Mouse (Mus musculus) midbrain, postnatal 0 days (tissue): ENCODE measurements around the gene Dennd1a. TPM values are rescaled to one million over a fixed set of nuclear protein-coding genes. Genes with fewer than 3 reads are reported as not detected.

Experiments
- ATAC-seq: fragments of 200-750 bp; cut with Nextera tagmentation; 2 replicates; pipeline ENCODE4 v1.8.0; 2017; ENCODE audit warnings: moderate number of reproducible peaks, mild to moderate bottlenecking, moderate TSS enrichment, moderate library complexity; ENCODE audit not compliant: low FRiP score
- DNase-seq: peaks from one replicate; pipeline ENCODE4 v3.0.0-alpha.2; 2015; ENCODE audit warnings: low spot score
- H3K27ac ChIP-seq: fragments of 300-500 bp; sonication (generic); 2 replicates; pipeline ENCODE4 v1.5.1; 2014; ENCODE audit warnings: low read depth, mild to moderate bottlenecking, low read length, mixed read lengths
- H3K27me3 ChIP-seq: fragments of 300-500 bp; sonication (generic); 2 replicates; pipeline ENCODE4 v1.6.1; 2014; ENCODE audit warnings: low read length, control low read depth, mixed read lengths; ENCODE audit not compliant: insufficient read depth
- H3K36me3 ChIP-seq: fragments of 300-500 bp; sonication (generic); 2 replicates; pipeline ENCODE4 v1.6.1; 2014; ENCODE audit warnings: low read length, control low read depth, mixed read lengths; ENCODE audit not compliant: insufficient read depth
- H3K4me1 ChIP-seq: fragments of 300-500 bp; sonication (generic); 2 replicates; pipeline ENCODE4 v1.6.1; 2014; ENCODE audit warnings: mild to moderate bottlenecking, control low read depth, antibody characterized with exemption, low read length, mixed read lengths; ENCODE audit not compliant: insufficient read depth
- H3K4me2 ChIP-seq: fragments of 300-500 bp; sonication (generic); 2 replicates; pipeline ENCODE4 v1.6.1; 2014; ENCODE audit warnings: low read depth, mild to moderate bottlenecking, low read length, mixed read lengths; ENCODE audit not compliant: poor library complexity, severe bottlenecking
- H3K4me3 ChIP-seq: fragments of 300-500 bp; sonication (generic); 2 replicates; pipeline ENCODE4 v1.5.1; 2014; ENCODE audit warnings: low read depth, mild to moderate bottlenecking, low read length, moderate library complexity
- H3K9ac ChIP-seq: fragments of 300-500 bp; sonication (generic); replicated peaks from 2 replicates; pipeline ENCODE4 v1.6.1; 2014; ENCODE audit warnings: mild to moderate bottlenecking, low read length, moderate library complexity, mixed read lengths; ENCODE audit not compliant: poor library complexity, severe bottlenecking
- H3K9me3 ChIP-seq: fragments of 300-500 bp; sonication (generic); 2 replicates; pipeline ENCODE4 v1.6.1; 2016; ENCODE audit warnings: low read length, control low read depth
- CTCF ChIP-seq: IDR thresholded peaks from 2 replicates; pipeline ENCODE4 v1.5.1; 2016; ENCODE audit warnings: antibody characterized with exemption, mild to moderate bottlenecking
- WGBS: fragments of 180-500 bp; shearing (Covaris S2); extraction: QIAGEN DNeasy Blood & Tissue Kit; methylation state at CpG from one replicate; pipeline ENCODE4 v1.1.7; 2014; 5-methylcytosine and 5-hydroxymethylcytosine counted together
- polyA plus RNA-seq: library from polyadenylated mRNA; unstranded; fragments of >200 nt; fragmentation: Nextera tagmentation; extraction: Ambion mirVana; gene quantifications from 2 replicates; pipeline ENCODE4 v1.2.1, GENCODE M21; 2015
- total RNA-seq: library from RNA; depleted of rRNA; stranded (reverse); fragments of >200 nt; gene quantifications from 2 replicates; pipeline ENCODE4 v1.2.3, GENCODE M21; 2014

Dennd1a gene
- total and polyA plus RNA-seq, 2 experiments from 2014 or later = 15.9 to 51.1 TPM

DNA sequence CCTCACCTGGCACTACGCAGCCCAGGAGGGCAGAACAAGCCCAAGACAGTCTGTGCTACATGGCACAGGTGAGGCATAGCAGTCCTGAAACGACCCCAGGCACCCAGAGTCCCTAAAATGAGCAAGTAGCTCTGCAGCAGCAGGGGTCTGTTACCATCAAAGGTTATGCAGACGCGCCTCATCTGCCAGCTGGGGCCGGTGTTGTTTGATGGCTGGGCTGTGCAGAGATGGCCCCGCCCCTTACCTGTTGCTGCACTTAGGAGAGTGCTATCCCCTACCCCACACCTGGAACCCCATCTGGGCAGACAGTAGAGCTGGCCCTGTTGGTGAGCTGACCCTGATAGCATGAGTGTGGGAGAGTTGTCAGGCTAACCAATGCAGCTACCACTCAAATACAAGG, 526.6 kb downstream of the Dennd1a start:
- H3K36me3 ChIP-seq = no peaks in the 10 kb centered on the region
- H3K4me2 ChIP-seq = no peak overlapping the region
- no peak overlapping the region for H3K4me3 ChIP-seq
- 0 out of 2 replicates have a peak, but pooled peaks cover 4% of the 10 kb centered on the region for H3K4me1 ChIP-seq
- ATAC-seq (no peak), DNase-seq (no peak)
- no peak overlapping the region for H3K27ac ChIP-seq
- H3K9ac ChIP-seq = no peak overlapping the region
- no peaks in the 10 kb centered on the region for H3K27me3 ChIP-seq
- H3K9me3 ChIP-seq = no peaks in the 10 kb centered on the region
- 44% methylated on average over 6 of the region's 6 CpGs for WGBS
- TF ChIP-seq CTCF = no peak

DNA sequence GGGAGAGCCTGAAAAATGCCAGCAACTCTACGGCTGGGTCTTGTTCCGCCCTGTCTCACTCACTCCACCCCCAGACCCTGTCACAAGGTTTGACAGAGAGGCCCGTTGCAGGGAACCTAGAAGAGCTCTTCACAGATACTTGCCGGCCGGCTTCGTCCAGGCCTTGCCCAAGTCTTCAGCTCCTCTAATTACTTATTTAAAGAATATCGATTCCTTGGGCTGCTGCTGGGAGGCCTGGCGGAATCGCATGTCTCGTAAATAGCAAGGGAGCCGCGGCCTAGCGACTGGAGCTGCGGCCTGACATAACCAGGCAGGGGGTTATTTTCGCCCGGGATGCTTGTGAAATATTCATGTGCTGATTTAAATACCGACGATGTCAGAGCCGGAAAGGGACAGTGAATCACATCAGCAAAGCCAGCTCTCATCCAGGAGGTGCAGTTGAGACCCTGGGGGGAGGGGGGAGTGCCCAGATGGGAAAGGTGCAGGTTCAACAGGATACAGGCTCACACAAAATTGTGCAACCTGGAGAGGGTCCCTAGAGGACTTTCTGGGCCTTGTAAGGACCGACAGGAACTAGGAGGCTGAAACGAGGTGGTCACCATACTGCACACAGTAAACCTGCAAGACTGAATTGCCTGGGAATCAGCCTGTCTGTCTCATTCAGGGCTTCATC, 528.7 kb downstream of the Dennd1a start:
- Histone ChIP-seq H3K27me3 (no peaks in the 10 kb centered on the region), H3K4me1 (no peaks in the 10 kb centered on the region), H3K4me3 (no peak overlapping the region), H3K36me3 (no peaks in the 10 kb centered on the region), H3K9me3 (no peaks in the 10 kb centered on the region), H3K27ac (no peak overlapping the region), H3K9ac (0 out of 2 replicates have a peak overlapping the region, but pooled peaks have one; percentile 19), H3K4me2 (no peak overlapping the region)
- 14% methylated on average over 21 of the region's 21 CpGs for WGBS
- ATAC-seq (no peak; the same call in 1 of the 2 replicates), DNase-seq (no peak)
- TF ChIP-seq CTCF = no peak

DNA sequence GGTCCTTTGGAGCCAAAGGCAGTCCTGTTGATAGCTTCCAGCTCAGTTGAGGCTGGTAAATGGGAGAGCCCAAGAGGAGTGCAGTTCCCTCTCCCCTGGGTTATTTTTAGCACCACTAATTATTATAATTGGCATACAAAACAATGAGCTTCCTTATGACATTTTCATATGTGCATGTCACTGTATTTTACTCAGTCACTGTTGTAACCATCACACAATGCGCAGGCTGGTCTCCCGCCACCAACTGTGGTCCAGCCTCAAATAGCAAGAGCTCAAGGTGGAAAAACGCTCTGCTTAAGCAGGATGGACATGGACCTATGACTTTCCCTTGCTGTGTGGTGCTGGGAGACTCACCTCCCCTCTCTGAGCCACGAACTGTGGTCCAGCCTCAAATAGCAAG, 529.4 kb downstream of the Dennd1a start:
- no peak overlapping the region for H3K4me2 ChIP-seq
- no peaks in the 10 kb centered on the region for H3K36me3 ChIP-seq
- 0 out of 2 replicates have a peak overlapping the region, but pooled peaks have one; percentile 19 for H3K9ac ChIP-seq
- H3K27ac ChIP-seq = no peak overlapping the region
- no peak overlapping the region for H3K4me3 ChIP-seq
- no peak for TF ChIP-seq CTCF
- 83% methylated on average over 4 of the region's 4 CpGs for WGBS
- no peaks in the 10 kb centered on the region for H3K27me3 ChIP-seq
- no peaks in the 10 kb centered on the region for H3K9me3 ChIP-seq
- no peak for DNase-seq
- no peak for ATAC-seq
- H3K4me1 ChIP-seq = no peaks in the 10 kb centered on the region

DNA sequence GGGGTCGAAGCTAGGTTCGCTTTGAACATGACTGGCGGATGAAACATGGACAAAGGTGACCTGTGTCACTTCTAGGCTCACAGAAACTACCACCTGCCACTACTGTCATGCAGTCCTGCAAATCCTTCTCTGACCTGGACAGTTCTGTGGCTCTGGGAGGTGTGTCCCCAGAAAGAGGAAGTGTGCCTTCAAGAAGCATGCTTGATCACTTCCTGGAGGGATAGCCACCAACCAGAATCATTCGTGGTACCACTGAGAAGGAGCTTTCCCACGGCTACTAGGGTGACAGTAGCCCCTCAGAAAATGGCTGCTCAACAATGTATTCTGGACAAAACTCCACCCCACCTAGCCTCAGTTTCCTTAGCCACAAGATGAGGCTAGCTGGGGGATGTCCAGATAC, 530.2 kb downstream of the Dennd1a start:
- no peak for DNase-seq
- WGBS = 92% methylated on average over 5 of the region's 5 CpGs
- Histone ChIP-seq H3K27ac (no peak overlapping the region), H3K4me3 (no peak overlapping the region), H3K36me3 (no peaks in the 10 kb centered on the region), H3K9me3 (no peaks in the 10 kb centered on the region), H3K27me3 (no peaks in the 10 kb centered on the region), H3K9ac (no peak overlapping the region), H3K4me2 (no peak overlapping the region), H3K4me1 (no peaks in the 10 kb centered on the region)
- no peak for TF ChIP-seq CTCF
- no peak for ATAC-seq

DNA sequence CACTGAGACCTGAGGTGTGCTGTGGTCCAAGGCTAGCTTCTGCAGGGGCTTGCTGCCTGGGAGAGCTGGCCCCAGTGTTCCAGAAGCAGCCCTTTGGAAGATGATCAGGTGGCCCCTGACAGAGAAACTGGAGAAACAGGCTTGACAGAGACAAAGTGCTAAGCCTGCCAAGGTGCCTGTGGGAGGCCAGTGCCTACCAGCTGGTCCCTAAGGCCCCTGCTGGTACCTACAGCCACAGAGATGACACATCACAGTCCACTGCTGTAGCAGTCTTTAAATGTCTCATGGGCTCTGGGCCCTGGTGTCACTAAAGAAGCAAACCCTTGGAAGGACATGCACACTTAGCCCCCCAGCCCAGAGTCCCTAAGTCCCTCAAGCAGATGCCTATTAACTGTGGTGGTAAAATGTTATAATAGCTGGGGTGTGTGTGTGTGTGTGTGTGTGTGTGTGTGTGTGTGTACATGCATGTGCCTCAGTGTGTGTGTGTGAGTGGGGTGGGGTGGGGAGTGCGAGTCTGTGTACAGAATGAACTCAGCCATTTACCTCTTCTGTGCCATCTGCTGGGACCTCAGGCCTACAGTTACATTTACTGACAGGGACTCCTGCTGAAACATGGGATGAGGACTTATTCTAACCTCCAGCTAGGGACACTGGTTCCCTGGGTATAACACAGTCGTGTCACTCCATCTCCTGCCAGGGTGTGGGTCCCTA, 530.8 kb downstream of the Dennd1a start:
- Histone ChIP-seq H3K9ac (no peak overlapping the region), H3K27me3 (no peaks in the 10 kb centered on the region), H3K4me1 (no peaks in the 10 kb centered on the region), H3K36me3 (no peaks in the 10 kb centered on the region), H3K27ac (no peak overlapping the region), H3K4me2 (no peak overlapping the region), H3K4me3 (no peak overlapping the region), H3K9me3 (no peaks in the 10 kb centered on the region)
- ATAC-seq (no peak), DNase-seq (peak; percentile 45)
- no peak for TF ChIP-seq CTCF
- 71% methylated on average over 2 of the region's 2 CpGs for WGBS

DNA sequence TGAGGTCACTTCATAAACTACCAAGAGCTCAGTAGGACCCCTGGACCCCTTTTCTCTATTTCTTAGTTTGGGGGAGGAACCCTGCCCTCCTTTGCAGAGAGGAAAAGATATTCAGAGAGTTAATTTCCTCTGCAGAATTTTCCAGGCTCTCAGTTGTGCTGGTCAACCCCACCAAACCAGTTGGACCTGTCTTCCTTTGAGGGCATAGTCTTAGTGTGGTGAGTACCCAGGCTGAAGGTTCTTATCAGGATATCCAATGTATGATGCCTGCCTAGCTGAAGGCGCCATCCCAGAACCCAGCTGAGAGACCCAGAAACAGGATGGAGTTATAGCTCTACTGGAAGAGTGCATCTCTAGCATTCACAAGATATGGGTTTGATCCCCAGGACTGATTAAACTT, 536.1 kb downstream of the Dennd1a start:
- Histone ChIP-seq H3K9ac (no peak overlapping the region), H3K9me3 (no peaks in the 10 kb centered on the region), H3K4me1 (0 out of 2 replicates have a peak, but pooled peaks cover 3% of the 10 kb centered on the region), H3K27me3 (no peaks in the 10 kb centered on the region), H3K36me3 (no peaks in the 10 kb centered on the region), H3K4me3 (no peak overlapping the region), H3K27ac (no peak overlapping the region), H3K4me2 (no peak overlapping the region)
- ATAC-seq = no peak
- DNase-seq = no peak
- WGBS = 94% methylated on average over 1 of the region's 1 CpGs
- TF ChIP-seq CTCF = no peak
